Mouse (Mus musculus): ENCODE measurements at regions not wholly inside any gene's neighbourhood (a gene's known extent, or its start where the extent isn't known, plus 50 kb on each side); places are given as distances from the start of the nearest gene placed in this dataset.

DNA sequence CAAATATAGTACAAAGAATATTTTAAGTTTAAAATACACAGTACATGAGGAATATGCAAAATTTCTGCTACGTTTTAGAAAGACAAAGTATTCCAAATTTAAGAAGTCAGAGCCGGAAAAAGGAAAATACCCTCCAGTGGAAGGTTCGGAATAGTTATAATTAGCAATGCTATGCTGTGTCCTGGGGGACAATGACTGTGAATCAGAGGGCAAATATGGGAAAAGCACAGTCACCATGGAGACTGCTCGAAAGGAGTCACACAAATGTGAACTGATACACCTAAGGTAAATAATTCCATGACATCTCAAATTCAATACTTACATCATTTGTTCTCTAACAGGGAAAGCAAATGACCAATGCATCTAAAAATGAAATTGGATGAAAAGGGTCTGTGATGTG is 707.0 kb upstream of the Nectin3 start:
- H3K9me3 ChIP-seq (ENCODE audit: low read length), result no peaks in the 10 kb centered on the region
- no peak for DNase-seq (ENCODE audit: low spot score)
- no peaks in the 10 kb centered on the region for H3K36me3 ChIP-seq (ENCODE audit: insufficient read depth, low read length)
- H3K4me3 ChIP-seq (ENCODE audit: low read depth, low read length), result no peak overlapping the region
- no peak overlapping the region for H3K27ac ChIP-seq (ENCODE audit: low read depth, low read length)
- H3K9ac ChIP-seq (replicated peaks; ENCODE audit: low read length, poor library complexity, severe bottlenecking), result no peak overlapping the region
- ATAC-seq (ENCODE audit: low FRiP score), result peak; percentile 63; the same call in 1 of the 2 replicates
- WGBS, result 37% methylated on average over 4 of the region's 4 CpGs
- no peaks in the 10 kb centered on the region for H3K27me3 ChIP-seq (ENCODE audit: insufficient read depth, low read length)
- H3K4me1 ChIP-seq (ENCODE audit: insufficient read depth, low read length), result no peaks in the 10 kb centered on the region
- TF ChIP-seq CTCF (IDR thresholded peaks at IDR 0.05), result no peak
- H3K4me2 ChIP-seq (ENCODE audit: low read depth, low read length, poor library complexity, severe bottlenecking), result no peak overlapping the region

DNA sequence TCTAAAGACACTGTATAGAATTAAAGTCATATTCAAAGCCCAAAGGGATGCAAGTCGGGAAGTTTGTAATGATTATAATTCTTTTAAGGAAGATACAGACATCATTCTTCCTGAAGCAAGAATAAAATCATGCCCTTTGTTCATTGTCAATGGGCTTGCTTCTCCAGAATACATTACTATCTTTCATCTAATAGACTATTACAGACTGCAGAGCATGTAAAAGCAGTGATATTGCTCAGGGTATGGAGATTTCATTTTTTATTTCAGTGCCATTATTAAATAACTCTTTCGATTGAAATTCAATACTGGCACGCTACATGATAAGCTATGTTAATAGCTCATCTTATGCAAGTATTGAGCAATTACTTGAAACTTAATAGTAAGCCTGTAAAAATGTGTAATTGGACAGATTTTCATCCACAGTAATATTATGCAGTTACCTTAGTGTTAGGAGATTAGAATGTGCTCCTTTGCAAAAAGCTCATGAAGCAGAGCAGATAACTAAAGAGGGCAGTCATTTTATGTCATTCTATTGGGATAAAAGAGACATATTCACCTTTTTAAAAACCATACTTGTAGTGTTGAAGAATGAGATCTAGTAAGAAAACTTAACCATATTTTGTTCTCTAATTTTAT is 706.5 kb upstream of the Nectin3 start:
- no peaks in the 10 kb centered on the region for H3K9me3 ChIP-seq (ENCODE audit: low read length)
- DNase-seq (ENCODE audit: low spot score) (no peak), ATAC-seq (ENCODE audit: low FRiP score) (no peak)
- no peak for TF ChIP-seq CTCF (IDR thresholded peaks at IDR 0.05)
- 49% methylated on average over 3 of the region's 3 CpGs for WGBS
- no peak overlapping the region for H3K9ac ChIP-seq (replicated peaks; ENCODE audit: low read length, poor library complexity, severe bottlenecking)
- no peak overlapping the region for H3K27ac ChIP-seq (ENCODE audit: low read depth, low read length)
- H3K36me3 ChIP-seq (ENCODE audit: insufficient read depth, low read length), result no peaks in the 10 kb centered on the region
- no peaks in the 10 kb centered on the region for H3K4me1 ChIP-seq (ENCODE audit: insufficient read depth, low read length)
- H3K4me2 ChIP-seq (ENCODE audit: low read depth, low read length, poor library complexity, severe bottlenecking), result no peak overlapping the region
- no peaks in the 10 kb centered on the region for H3K27me3 ChIP-seq (ENCODE audit: insufficient read depth, low read length)
- no peak overlapping the region for H3K4me3 ChIP-seq (ENCODE audit: low read depth, low read length)

DNA sequence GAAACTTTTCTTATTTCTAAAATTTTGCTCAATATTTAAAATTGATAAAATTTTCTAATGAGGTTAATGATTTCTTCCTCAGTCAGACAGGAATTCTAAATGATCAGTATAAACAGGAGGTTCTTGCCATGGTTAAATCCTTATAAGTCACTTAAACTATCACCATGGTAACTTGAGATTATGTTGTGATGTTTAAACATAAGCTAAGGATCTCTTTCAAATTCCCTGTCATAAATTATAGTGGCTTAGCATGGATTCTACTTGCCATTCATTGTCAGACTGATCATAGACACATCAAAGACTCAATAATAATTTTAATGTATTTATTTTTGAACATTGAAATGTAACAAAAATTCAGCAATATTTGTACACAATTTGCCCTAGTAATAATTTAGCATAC is 705.7 kb upstream of the Nectin3 start:
- H3K9me3 ChIP-seq (ENCODE audit: low read length), result no peaks in the 10 kb centered on the region
- H3K27me3 ChIP-seq (ENCODE audit: insufficient read depth, low read length), result no peaks in the 10 kb centered on the region
- H3K4me1 ChIP-seq (ENCODE audit: insufficient read depth, low read length), result no peaks in the 10 kb centered on the region
- DNase-seq (ENCODE audit: low spot score) (no peak), ATAC-seq (ENCODE audit: low FRiP score) (no peak)
- no peak overlapping the region for H3K4me3 ChIP-seq (ENCODE audit: low read depth, low read length)
- no peaks in the 10 kb centered on the region for H3K36me3 ChIP-seq (ENCODE audit: insufficient read depth, low read length)
- H3K27ac ChIP-seq (ENCODE audit: low read depth, low read length), result no peak overlapping the region
- no peak overlapping the region for H3K4me2 ChIP-seq (ENCODE audit: low read depth, low read length, poor library complexity, severe bottlenecking)
- no peak for TF ChIP-seq CTCF (IDR thresholded peaks at IDR 0.05)
- no peak overlapping the region for H3K9ac ChIP-seq (replicated peaks; ENCODE audit: low read length, poor library complexity, severe bottlenecking)

DNA sequence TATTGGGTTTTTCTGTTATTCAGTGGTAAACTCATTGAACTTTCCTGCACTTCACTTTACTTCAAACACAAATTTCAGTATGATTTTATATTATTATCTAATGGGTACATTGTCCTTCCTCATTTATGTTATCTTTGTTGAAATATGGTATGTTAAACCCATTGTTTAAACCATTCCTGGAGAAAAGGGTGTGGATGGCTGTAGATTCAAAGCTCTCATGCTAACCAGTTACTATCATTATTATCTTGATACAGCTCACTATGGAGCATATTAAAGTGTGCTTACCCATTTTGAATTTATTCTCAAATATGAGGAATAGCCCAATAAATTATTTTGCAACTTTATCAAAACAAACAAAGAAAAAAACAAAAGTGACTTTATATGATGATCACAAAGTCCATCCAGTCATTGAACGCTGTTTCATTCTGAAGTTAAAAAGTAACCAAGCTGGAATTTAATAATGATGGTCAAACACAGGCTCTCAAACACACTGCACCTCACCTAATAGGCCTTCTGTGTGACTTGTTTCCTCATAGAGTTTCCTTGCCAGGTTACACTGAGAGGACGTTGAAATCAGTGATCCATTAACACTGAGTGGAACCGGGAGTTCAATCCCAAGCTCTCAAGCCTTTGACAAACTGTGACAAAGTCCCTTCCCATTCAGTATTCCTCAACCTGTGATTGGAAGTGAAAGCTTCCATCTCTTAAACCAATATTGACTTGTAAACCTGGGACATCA is 673.3 kb upstream of the Nectin3 start:
- no peak overlapping the region for H3K4me2 ChIP-seq (ENCODE audit: low read depth, low read length, poor library complexity, severe bottlenecking)
- H3K9ac ChIP-seq (replicated peaks; ENCODE audit: low read length, poor library complexity, severe bottlenecking), result no peak overlapping the region
- TF ChIP-seq CTCF (IDR thresholded peaks at IDR 0.05), result no peak
- H3K36me3 ChIP-seq (ENCODE audit: insufficient read depth, low read length), result no peaks in the 10 kb centered on the region
- H3K9me3 ChIP-seq (ENCODE audit: low read length), result no peaks in the 10 kb centered on the region
- WGBS, result 95% methylated on average over 3 of the region's 3 CpGs
- H3K4me1 ChIP-seq (ENCODE audit: insufficient read depth, low read length), result no peaks in the 10 kb centered on the region
- DNase-seq (ENCODE audit: low spot score), result no peak
- no peaks in the 10 kb centered on the region for H3K27me3 ChIP-seq (ENCODE audit: insufficient read depth, low read length)
- H3K4me3 ChIP-seq (ENCODE audit: low read depth, low read length), result no peak overlapping the region
- no peak for ATAC-seq (ENCODE audit: low FRiP score)
- no peak overlapping the region for H3K27ac ChIP-seq (ENCODE audit: low read depth, low read length)

DNA sequence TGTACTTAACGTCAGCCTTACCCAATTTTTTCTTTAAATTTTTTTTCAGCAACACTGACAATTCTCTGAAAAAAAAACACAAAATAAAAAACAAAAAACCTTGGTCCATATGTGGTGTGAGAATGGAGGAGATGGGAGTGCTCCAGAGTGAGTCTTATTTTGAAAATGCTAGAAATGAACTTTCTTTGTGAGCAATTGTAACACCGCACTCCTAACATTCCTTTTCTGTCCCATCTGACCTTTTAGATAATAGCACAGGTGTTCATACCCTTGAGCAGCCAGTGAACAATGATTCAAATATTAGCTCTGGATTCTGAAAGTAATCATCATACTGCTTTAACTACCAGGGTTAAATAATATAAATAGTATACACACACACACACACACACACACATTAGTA is 666.2 kb upstream of the Nectin3 start:
- DNase-seq (ENCODE audit: low spot score), result no peak
- Histone ChIP-seq H3K27ac (ENCODE audit: low read depth, low read length) (no peak overlapping the region), H3K9ac (replicated peaks; ENCODE audit: low read length, poor library complexity, severe bottlenecking) (no peak overlapping the region), H3K4me3 (ENCODE audit: low read depth, low read length) (no peak overlapping the region), H3K9me3 (ENCODE audit: low read length) (no peaks in the 10 kb centered on the region), H3K36me3 (ENCODE audit: insufficient read depth, low read length) (no peaks in the 10 kb centered on the region), H3K4me2 (ENCODE audit: low read depth, low read length, poor library complexity, severe bottlenecking) (no peak overlapping the region), H3K27me3 (ENCODE audit: insufficient read depth, low read length) (no peaks in the 10 kb centered on the region), H3K4me1 (ENCODE audit: insufficient read depth, low read length) (no peaks in the 10 kb centered on the region)
- no peak for ATAC-seq (ENCODE audit: low FRiP score)
- TF ChIP-seq CTCF (IDR thresholded peaks at IDR 0.05), result no peak
- WGBS, result 77% methylated on average over 2 of the region's 2 CpGs
